Mouse (Mus musculus): ENCODE measurements at regions not wholly inside any gene's neighbourhood (a gene's known extent, or its start where the extent isn't known, plus 50 kb on each side); places are given as distances from the start of the nearest gene placed in this dataset.

DNA sequence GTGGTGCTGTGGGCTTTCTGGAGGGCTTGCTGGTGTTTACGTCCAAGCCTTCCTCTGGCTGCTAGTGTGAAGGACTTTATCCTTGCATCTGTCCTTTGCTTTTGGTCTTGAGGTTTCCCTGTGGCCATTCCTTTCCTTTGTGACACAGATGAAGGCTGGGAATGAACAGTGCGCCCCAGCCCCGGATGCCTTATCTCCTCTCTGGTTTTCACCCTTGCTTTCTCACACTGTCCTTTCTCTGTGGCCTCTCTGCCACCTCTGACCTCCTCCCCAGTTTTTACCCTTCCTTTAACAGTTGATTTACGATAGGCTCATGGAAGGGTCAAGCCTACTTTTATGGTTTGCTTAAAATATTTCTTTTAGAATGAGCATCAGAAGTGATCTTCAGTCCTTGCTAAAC is 53.2 kb downstream of the Gas1 start:
- Histone ChIP-seq H3K4me1 (ENCODE audit: control insufficient read depth, insufficient read depth, low read length) (peaks cover 32% of the 10 kb centered on the region), H3K9me3 (ENCODE audit: control insufficient read depth, low read length) (peaks cover 2% of the 10 kb centered on the region; the same call in 1 of the 2 replicates), H3K9ac (ENCODE audit: low read depth, low read length) (no peak overlapping the region), H3K4me2 (replicated peaks; ENCODE audit: low read depth, low read length) (no peak overlapping the region), H3K27ac (ENCODE audit: low read depth, low read length) (no peak overlapping the region), H3K4me3 (ENCODE audit: low read length) (no peak overlapping the region), H3K36me3 (ENCODE audit: control insufficient read depth, insufficient read depth, low read length) (no peaks in the 10 kb centered on the region), H3K27me3 (ENCODE audit: control insufficient read depth, insufficient read depth, low read length) (no peaks in the 10 kb centered on the region)
- WGBS: 22% methylated on average over 4 of the region's 4 CpGs
- ATAC-seq (ENCODE audit: low FRiP score, low TSS enrichment): no peak

DNA sequence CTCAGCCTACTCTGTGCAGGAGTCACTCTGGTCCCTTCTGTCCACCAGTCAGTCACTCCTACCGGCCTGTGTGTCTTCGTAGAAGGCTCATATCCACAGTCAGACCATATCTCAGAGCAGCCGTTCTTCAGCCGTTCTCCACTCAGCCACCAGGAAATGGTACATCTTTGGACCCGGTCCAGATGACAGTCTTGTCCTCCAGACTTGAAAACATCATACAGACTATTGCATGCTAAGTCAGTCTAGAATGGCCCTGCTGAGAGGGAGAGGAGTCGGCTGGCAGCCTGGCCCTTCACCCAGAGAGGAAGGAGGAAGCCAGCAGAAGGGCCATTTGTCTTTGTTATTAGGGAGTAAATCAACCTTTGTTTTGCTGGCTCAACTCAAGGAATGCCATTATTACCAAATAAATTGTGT is 54.0 kb downstream of the Gas1 start:
- Histone ChIP-seq H3K4me3 (ENCODE audit: low read length) (no peak overlapping the region), H3K9me3 (ENCODE audit: control insufficient read depth, low read length) (peaks cover 3% of the 10 kb centered on the region; the same call in 1 of the 2 replicates), H3K4me2 (replicated peaks; ENCODE audit: low read depth, low read length) (peak overlapping the region; percentile 22), H3K27me3 (ENCODE audit: control insufficient read depth, insufficient read depth, low read length) (no peaks in the 10 kb centered on the region), H3K4me1 (ENCODE audit: control insufficient read depth, insufficient read depth, low read length) (peaks cover 32% of the 10 kb centered on the region), H3K27ac (ENCODE audit: low read depth, low read length) (peak overlapping the region; percentile 18; the same call in 1 of the 2 replicates), H3K9ac (ENCODE audit: low read depth, low read length) (no peak overlapping the region; the same call in 1 of the 2 replicates), H3K36me3 (ENCODE audit: control insufficient read depth, insufficient read depth, low read length) (no peaks in the 10 kb centered on the region)
- peak; percentile 40 for ATAC-seq (ENCODE audit: low FRiP score, low TSS enrichment)
- 10% methylated on average over 6 of the region's 6 CpGs for WGBS

DNA sequence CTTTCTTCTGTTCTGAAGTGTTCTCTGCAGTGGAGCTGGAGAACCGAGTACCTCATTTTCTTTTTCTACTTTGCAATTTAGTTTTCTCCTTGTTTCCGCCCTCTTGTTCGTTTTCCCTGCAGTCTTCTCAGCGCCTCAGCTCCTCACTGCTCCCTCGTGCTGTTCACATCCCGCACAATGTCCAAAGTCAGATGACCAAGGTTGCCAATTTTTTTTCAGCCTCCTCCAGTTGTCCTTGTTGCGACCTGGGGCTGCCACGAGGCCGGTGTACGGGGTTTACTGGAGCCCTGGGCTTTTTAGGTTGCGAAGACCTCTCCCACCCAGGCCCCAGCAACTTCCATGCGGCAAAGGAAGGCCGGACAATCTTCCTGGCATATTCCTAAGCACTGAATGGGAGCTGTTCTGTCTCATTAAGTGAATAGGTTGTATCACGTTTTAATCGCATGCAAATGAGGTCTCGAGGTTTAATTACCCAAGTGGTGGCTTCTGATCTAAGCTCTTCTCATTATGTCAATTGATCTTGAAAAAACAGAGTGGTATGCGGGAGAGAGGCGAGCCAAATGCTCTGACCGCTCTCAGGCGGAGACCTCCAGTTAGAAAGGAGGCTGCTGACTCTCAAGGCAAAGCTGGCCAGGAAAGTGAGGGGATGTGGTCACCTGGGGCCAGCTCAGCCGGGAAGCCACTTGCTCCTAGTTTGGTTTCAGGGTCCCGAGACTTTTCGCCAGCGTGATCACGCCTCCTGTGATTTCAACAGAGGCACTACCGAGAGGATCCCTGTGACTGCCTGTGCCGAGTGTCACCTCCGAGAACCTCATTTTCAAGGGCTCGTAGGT is 54.6 kb downstream of the Gas1 start:
- H3K27ac ChIP-seq (ENCODE audit: low read depth, low read length): peak overlapping the region; percentile 18; the same call in 1 of the 2 replicates
- peaks cover 32% of the 10 kb centered on the region for H3K4me1 ChIP-seq (ENCODE audit: control insufficient read depth, insufficient read depth, low read length)

DNA sequence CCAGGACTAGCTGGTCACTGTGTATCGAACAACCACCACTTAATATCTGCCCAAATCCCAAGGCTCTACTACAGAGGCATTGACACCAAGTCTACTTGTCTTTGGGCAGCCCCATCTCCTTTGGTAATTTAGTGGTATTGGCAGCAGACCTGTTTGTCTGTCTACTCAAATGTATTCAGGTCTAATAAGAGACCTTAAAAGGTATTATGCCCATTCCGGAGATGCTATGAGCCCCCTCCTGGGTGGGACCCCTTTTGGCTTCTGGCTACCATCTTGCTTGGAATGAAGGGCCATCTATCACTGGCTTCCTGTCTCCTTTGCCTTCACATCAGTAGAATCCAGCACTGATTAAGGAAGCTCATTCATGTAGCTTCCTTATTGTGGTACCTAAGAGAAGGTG is 65.7 kb downstream of the Gas1 start:
- Histone ChIP-seq H3K27ac (ENCODE audit: low read depth, low read length) (no peak overlapping the region; the same call in 1 of the 2 replicates), H3K9me3 (ENCODE audit: control insufficient read depth, low read length) (no peaks in the 10 kb centered on the region), H3K4me3 (ENCODE audit: low read length) (no peak overlapping the region), H3K4me2 (replicated peaks; ENCODE audit: low read depth, low read length) (no peak overlapping the region), H3K9ac (ENCODE audit: low read depth, low read length) (no peak overlapping the region), H3K4me1 (ENCODE audit: control insufficient read depth, insufficient read depth, low read length) (peaks cover 17% of the 10 kb centered on the region), H3K27me3 (ENCODE audit: control insufficient read depth, insufficient read depth, low read length) (no peaks in the 10 kb centered on the region), H3K36me3 (ENCODE audit: control insufficient read depth, insufficient read depth, low read length) (no peaks in the 10 kb centered on the region)
- 69% methylated on average over 2 of the region's 2 CpGs for WGBS
- ATAC-seq (ENCODE audit: low FRiP score, low TSS enrichment): no peak

More for the DNA sequence above, 54.6 kb downstream of the Gas1 start:
- Histone ChIP-seq H3K4me3 (ENCODE audit: low read length) (no peak overlapping the region), H3K9me3 (ENCODE audit: control insufficient read depth, low read length) (peaks cover 3% of the 10 kb centered on the region; the same call in 1 of the 2 replicates), H3K27me3 (ENCODE audit: control insufficient read depth, insufficient read depth, low read length) (no peaks in the 10 kb centered on the region), H3K9ac (ENCODE audit: low read depth, low read length) (no peak overlapping the region; the same call in 1 of the 2 replicates), H3K4me2 (replicated peaks; ENCODE audit: low read depth, low read length) (peak overlapping the region; percentile 22), H3K36me3 (ENCODE audit: control insufficient read depth, insufficient read depth, low read length) (no peaks in the 10 kb centered on the region)
- 20% methylated on average over 29 of the region's 29 CpGs for WGBS
- ATAC-seq (ENCODE audit: low FRiP score, low TSS enrichment): peak; percentile 16; the same call in 1 of the 2 replicates

DNA sequence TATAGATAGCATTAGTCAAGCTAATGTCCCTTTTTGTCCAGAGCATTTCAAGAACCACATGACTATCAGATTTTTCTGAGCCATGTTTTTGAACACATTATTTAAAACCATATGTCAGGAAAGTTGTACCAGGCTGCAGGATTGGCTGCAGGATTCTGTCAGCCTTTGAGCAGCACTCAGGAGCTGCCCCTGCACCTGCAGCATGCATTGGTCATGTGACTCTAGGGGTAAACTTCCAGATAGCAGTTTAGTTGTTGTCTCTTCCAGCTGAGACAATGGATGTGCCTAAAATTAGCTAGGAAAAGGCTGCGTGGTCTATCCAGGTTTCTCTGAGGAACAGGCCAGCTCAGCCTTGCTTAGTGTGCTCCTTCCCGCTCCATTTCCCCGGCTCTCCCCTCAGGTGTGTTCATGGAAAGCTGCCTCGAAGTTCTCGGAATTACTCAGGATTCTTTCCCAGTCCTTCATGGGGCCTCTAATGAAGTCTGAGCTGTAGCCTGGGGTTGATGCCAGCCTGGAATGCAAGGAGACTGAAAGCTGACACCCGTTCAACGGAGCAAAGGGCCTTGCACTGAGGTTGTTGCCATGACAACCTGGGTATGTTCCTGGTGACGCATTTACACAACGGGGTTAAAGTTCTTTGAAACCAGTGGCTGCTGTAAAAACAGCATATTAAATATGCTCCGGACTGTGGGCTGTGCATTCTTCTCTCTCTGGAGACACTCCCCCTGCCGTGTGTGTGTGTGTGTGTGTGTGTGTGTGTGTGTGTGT is 66.9 kb downstream of the Gas1 start:
- peaks cover 17% of the 10 kb centered on the region for H3K4me1 ChIP-seq (ENCODE audit: control insufficient read depth, insufficient read depth, low read length)
- H3K9me3 ChIP-seq (ENCODE audit: control insufficient read depth, low read length): no peaks in the 10 kb centered on the region
- WGBS: 1% methylated on average over 11 of the region's 11 CpGs
- H3K36me3 ChIP-seq (ENCODE audit: control insufficient read depth, insufficient read depth, low read length): no peaks in the 10 kb centered on the region
- peak overlapping the region; percentile 92 for H3K27ac ChIP-seq (ENCODE audit: low read depth, low read length)
- ATAC-seq (ENCODE audit: low FRiP score, low TSS enrichment): peak; percentile 96
- no peak overlapping the region for H3K4me3 ChIP-seq (ENCODE audit: low read length)
- H3K9ac ChIP-seq (ENCODE audit: low read depth, low read length): no peak overlapping the region
- no peaks in the 10 kb centered on the region for H3K27me3 ChIP-seq (ENCODE audit: control insufficient read depth, insufficient read depth, low read length)
- H3K4me2 ChIP-seq (replicated peaks; ENCODE audit: low read depth, low read length): no peak overlapping the region

DNA sequence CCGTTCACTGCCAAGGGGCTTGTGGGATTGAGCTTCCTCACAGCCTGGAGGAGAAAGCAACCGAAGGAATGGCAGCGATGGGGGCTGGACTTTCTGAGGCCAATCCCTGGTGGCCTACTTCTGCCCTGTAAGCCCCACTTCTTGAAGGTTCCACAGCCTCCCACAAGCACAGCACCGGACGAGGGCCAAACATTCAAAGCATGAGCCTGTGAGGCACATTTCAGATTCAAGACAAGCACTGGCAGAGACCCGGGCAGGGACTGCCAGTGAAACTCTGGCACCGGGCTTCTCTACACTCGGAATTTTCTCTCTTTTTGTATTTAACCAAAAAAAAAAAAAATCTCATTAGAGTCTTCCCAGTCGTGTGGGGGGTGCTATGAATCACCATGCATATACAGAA is 71.9 kb downstream of the Gas1 start:
- ATAC-seq (ENCODE audit: low FRiP score, low TSS enrichment): no peak
- no peak overlapping the region for H3K4me3 ChIP-seq (ENCODE audit: low read length)
- no peak overlapping the region for H3K4me2 ChIP-seq (replicated peaks; ENCODE audit: low read depth, low read length)
- H3K4me1 ChIP-seq (ENCODE audit: control insufficient read depth, insufficient read depth, low read length): peaks cover 19% of the 10 kb centered on the region
- H3K9me3 ChIP-seq (ENCODE audit: control insufficient read depth, low read length): no peaks in the 10 kb centered on the region
- H3K27ac ChIP-seq (ENCODE audit: low read depth, low read length): no peak overlapping the region
- H3K27me3 ChIP-seq (ENCODE audit: control insufficient read depth, insufficient read depth, low read length): no peaks in the 10 kb centered on the region
- no peak overlapping the region for H3K9ac ChIP-seq (ENCODE audit: low read depth, low read length)
- H3K36me3 ChIP-seq (ENCODE audit: control insufficient read depth, insufficient read depth, low read length): no peaks in the 10 kb centered on the region
- 91% methylated on average over 9 of the region's 9 CpGs for WGBS

DNA sequence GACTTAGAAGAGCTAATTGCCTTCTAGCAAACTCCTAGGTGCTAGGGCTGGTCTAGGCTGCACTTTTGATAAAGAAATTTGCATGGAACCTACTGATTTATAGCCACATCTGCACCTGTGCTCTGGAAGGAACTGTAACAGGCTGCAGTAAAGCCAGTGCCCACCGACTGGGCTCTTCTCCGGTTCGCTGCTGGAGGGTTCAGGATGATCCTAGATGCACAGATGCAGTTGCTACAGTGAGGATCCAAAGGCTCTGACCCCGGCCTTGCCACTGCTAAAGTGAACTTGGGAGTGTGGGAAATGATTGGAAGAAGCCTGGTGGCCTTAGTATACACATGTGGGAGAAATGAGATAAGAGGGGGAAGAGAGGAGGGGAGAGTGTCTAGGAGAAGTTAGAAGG is 75.5 kb downstream of the Gas1 start:
- Histone ChIP-seq H3K27me3 (ENCODE audit: control insufficient read depth, insufficient read depth, low read length) (no peaks in the 10 kb centered on the region), H3K9me3 (ENCODE audit: control insufficient read depth, low read length) (no peaks in the 10 kb centered on the region; the same call in 1 of the 2 replicates), H3K36me3 (ENCODE audit: control insufficient read depth, insufficient read depth, low read length) (no peaks in the 10 kb centered on the region), H3K9ac (ENCODE audit: low read depth, low read length) (no peak overlapping the region), H3K27ac (ENCODE audit: low read depth, low read length) (peak overlapping the region; percentile 0; the same call in 1 of the 2 replicates), H3K4me1 (ENCODE audit: control insufficient read depth, insufficient read depth, low read length) (0 out of 2 replicates have a peak, but pooled peaks cover 21% of the 10 kb centered on the region), H3K4me2 (replicated peaks; ENCODE audit: low read depth, low read length) (no peak overlapping the region), H3K4me3 (ENCODE audit: low read length) (no peak overlapping the region)
- no peak for ATAC-seq (ENCODE audit: low FRiP score, low TSS enrichment)
- 47% methylated on average over 4 of the region's 4 CpGs for WGBS

DNA sequence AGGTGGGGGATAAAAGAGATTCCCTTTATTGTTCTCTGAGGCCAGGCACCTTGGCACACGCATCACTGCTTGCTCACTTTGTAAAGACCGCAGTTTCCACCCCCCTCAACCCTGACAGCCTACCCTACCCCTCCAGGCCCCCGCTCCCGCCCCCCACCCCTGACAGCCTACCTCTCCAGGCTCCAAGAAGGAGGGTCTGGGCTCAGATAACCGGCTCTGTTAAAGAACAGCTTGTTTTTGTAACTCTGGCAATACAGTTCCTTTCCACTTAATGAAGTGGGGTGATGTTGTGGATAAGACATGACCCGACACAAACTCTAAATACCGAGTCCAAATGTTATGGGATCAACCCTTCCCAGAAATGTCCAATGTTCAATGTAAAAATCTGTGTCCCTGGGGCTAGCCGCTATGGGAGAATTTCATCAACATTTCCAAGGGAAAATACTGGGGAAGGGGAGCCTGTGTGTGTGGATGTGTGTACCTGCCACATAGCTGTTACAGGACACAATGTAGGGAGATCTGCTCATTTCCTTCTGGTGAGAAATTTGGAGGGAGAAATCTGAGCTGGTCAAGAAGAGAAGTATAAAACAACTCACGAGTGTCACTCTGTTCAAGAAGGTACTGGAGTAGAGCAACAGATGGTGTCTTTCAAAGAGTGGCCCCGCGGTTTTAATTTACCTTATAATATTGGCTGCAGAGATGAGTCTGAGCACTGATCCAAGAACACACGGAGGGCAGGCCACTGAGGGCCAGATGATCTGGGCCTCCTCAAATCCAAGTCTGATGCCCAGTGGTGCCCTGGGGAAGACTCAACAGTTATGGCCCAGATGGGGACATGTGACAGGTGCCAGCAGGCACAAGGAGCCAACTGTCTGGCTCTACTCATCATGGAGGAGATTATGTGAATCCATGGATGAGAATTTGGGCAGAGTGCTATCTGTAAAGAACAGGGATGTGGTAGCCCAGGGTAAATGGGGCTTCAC is 76.7 kb downstream of the Gas1 start:
- Histone ChIP-seq H3K27ac (ENCODE audit: low read depth, low read length) (peak overlapping the region; percentile 84), H3K4me2 (replicated peaks; ENCODE audit: low read depth, low read length) (no peak overlapping the region; the same call in 1 of the 2 replicates), H3K9me3 (ENCODE audit: control insufficient read depth, low read length) (no peaks in the 10 kb centered on the region; the same call in 1 of the 2 replicates), H3K36me3 (ENCODE audit: control insufficient read depth, insufficient read depth, low read length) (no peaks in the 10 kb centered on the region), H3K4me1 (ENCODE audit: control insufficient read depth, insufficient read depth, low read length) (0 out of 2 replicates have a peak, but pooled peaks cover 21% of the 10 kb centered on the region), H3K27me3 (ENCODE audit: control insufficient read depth, insufficient read depth, low read length) (no peaks in the 10 kb centered on the region), H3K9ac (ENCODE audit: low read depth, low read length) (no peak overlapping the region), H3K4me3 (ENCODE audit: low read length) (no peak overlapping the region)
- peak; percentile 89 for ATAC-seq (ENCODE audit: low FRiP score, low TSS enrichment)
- WGBS: 20% methylated on average over 12 of the region's 12 CpGs

Measured in kidney, embryonic 14.5 days (tissue).